Mouse (Mus musculus): ENCODE results near the gene Ptgir.

GRCm38 (mm10) chr7:16880615-16881014 is 25.7 kb upstream of the Ptgir start:
- TF ChIP-seq CTCF (IDR thresholded peaks at IDR 0.05; ENCODE audit: extremely low read depth, insufficient read length, insufficient replicate concordance, low read depth, low read length) (no peak), POLR2A (IDR thresholded peaks at IDR 0.05; ENCODE audit: low read depth, low read length) (no peak)
